Mouse (Mus musculus): ENCODE results near the gene Adgrf5.
"Not testable (repeated sequence)": the region's sequence is repeated elsewhere in the genome, so short reads cannot be mapped to it uniquely, and the experiment has no call there.

The Adgrf5 gene

DNA sequence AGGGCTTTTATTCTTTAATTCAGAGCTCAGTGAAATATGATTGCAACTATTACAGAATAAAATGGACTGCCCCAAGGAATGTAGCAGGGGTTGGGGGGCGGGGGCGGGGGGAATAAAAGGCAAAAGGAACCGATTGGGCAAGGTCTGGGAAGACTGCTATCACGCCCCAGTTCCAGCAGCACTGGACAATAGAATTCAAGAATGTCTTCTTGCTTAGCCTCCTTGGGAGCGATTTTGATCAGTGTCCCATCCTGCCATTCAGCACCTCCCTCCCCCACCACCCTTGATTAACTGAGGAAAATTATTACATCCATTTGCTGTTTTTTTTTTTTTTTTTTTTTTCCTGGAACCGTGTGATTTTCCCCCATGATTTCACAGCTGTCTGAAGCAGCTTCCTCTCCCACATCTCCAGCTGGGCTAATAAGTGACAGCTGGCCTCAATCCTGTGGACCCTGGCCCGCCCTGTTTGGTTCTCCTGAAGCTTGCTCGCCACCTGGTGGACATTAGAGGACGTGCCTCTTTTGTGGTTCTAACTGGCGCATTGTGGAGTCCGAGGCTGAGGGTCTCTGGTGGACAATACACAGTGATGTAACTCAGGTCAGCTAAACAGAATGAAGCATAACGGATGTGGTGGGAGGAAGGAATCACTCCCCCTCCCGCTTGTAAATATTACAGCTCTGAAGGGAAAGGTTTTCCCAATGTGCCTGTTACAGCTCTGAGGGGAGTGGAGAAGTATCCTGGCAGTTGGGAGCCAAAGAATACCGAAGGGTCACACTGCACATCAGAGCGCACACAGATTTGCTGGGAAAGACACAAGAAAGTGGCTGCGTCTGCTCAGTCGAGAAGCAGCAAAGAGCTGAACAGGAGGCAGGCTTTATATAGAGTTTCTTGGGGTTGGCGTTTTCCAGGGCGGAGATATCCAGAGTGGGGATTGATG, 100.3 kb downstream of the Adgrf5 start:
- DNase-seq (ENCODE audit: low read depth) = peak; percentile 80

GRCm38 (mm10) chr17:43470039-43470438, 109.8 kb downstream of the Adgrf5 start:
- DNase-seq (ENCODE audit: low read depth) = no peak

GRCm38 (mm10) chr17:43472558-43472957, 112.3 kb downstream of the Adgrf5 start:
- DNase-seq (ENCODE audit: low read depth) = no peak

DNA sequence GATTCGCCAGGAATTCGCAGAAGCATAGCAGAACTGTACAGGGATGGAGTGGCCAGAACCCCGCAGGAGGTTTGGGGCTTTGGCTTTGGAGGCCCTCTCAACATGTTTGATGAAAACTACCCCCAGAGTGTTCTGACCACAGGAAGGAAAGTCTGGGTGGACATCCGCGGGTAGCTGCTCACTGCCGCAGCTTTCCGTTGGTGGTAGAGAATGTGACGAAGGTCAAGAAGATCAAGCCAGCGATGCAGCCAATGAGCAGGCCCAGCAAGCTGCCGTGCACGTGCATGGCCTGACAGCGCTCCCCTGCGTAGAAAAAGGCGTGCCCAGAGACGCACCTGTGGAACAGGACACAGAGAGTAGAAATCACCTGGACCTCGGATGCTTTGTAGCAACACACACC, 114.5 kb downstream of the Adgrf5 start:
- DNase-seq (ENCODE audit: low read depth) = no peak

- DNase-seq (ENCODE audit: low read depth) = peak; percentile 52
Observed at GRCm38 (mm10) chr17:43477621-43478020, 117.4 kb downstream of the Adgrf5 start.

- no peak for DNase-seq (ENCODE audit: low read depth)
Observed at GRCm38 (mm10) chr17:43485982-43486381, 125.7 kb downstream of the Adgrf5 start.

- no peak for DNase-seq (ENCODE audit: low read depth)
Observed at GRCm38 (mm10) chr17:43488439-43489151, 128.3 kb downstream of the Adgrf5 start.

GRCm38 (mm10) chr17:43490371-43490770, 130.1 kb downstream of the Adgrf5 start:
- DNase-seq (ENCODE audit: low read depth) = not testable (repeated sequence)

DNA sequence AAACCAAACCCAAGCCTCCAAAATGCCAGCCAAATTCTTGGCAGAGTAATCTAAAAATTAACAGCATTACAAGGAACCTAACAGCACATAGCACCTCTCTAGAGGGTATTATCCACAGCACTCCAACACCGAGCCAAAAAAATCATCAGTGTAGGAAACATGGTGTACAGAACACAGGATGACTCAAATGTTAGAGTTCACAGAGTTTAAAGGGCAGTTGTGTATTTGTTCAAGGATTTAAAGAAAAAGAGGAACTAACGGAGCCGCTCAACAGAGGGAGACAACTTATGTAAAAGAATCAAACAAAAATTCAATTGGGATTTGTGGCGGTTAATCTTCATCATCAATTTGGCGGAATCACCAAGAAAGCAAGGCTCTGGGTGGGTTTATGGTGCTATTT, 135.3 kb downstream of the Adgrf5 start:
- DNase-seq (ENCODE audit: low read depth) = no peak

DNA sequence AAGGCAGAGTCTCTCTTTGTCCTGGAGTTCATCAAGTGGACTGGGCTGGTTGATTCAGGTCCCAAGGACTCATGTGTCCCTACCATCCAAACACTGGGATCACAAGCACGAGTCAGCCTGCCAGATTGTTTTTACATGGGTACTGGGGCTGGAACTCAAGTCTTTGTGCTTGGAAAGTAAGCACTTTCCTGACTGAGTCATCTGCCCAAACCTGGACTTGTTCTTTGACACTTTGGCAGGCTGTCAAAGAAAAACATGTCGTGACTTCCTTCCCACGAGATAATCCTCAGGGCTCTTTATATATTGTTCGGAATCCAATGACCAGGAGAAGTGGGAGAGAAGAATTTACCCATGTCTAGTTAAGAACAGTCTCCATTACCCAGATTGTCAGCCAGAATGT, 137.3 kb downstream of the Adgrf5 start:
- no peak for DNase-seq (ENCODE audit: low read depth)

GRCm38 (mm10) chr17:43500513-43500912, 140.3 kb downstream of the Adgrf5 start:
- DNase-seq (ENCODE audit: low read depth) = no peak

DNA sequence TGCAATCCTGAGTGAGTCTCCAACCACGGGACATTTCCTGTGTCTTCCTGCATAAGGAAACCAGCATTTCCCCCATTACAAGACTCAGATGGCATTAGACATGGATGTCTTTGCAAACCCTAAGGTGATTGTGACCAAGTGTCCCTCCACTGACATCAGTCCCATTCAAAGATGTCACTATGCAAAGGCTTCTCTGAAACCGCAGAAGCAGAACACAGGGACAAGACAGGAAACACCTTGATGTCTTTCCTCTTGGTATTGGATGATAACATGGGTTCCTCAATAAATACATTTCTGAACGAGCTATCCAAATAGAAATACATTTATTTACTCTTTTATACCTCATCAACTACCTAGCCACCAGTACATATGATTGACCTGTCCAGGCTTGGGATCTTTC, 141.0 kb downstream of the Adgrf5 start:
- DNase-seq (ENCODE audit: low read depth) = no peak

DNA sequence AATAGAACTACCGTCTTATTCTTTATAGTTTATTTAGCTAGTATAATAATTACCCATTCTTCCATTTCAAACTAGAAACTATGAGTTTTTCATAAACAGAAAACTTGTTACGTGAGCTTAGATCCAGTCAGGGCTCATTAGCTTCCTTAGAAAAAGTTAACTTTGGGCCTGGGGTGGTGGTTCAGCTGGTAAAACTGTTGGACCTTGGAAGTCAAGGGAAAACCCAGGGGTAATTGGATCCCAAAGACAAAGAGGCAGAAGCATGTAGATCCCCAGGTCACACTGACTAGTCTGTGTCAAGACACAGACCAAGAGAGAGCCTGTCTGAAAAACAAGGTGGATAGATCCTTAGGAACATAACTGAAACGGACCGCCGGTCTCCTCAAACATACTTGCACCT, 141.4 kb downstream of the Adgrf5 start:
- no peak for DNase-seq (ENCODE audit: low read depth)

GRCm38 (mm10) chr17:43502592-43502991, 142.3 kb downstream of the Adgrf5 start, which contains the start of gene Mep1a:
Gene Mep1a, minus strand, starts transcription at chr17:43502812.
- DNase-seq (ENCODE audit: low read depth) = no peak

DNA sequence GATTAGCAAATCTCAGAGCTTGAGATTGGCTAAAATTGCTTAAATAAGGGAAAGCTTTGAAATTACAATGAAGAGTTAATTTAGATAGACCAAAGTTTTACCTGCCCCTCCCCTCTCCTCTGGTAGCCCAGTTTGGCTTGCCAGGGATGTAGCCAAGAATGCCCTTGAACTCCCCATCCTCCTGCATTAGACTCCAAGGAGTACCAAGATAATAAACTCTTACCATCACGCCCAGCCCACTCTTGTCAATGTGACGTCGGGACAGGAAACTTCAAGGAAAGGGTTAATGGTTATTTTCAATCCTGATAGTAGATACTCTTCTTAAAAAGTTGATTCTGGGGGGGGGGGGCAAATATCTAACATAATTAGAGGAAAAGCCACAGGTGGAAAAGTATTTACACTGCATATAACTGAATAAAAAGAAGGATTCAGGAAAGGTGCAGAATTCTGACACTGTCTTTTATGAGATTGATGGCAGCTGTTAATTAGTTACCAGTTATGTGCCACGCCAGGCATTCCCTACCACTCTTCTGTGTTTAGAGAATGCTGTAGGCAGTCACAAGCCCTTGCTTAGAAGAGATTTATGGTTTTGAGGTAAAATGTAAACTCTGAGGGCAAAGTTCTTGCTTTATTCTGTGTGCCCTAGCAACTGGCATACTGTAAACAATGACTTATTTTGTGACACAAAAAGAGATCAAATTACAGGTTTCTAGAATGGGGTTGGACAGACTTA, 143.8 kb downstream of the Adgrf5 start:
- DNase-seq (ENCODE audit: low read depth) = no peak

DNA sequence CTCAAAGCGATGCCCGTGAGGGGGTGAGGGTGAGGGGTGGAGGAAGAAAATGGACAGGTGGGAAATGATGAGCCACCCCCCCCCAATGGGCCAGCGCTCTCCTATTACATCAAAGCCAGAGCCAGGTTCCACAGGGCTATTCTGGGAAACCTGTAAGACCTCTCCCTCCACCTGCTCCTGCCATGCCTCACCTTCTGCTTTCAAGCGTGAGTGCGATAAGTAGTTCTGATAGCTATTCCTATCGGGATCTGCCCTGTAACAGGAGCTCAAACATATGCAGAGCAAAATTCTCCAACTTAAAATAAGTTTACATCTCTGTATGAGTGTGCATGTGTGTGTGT, 144.3 kb downstream of the Adgrf5 start:
- no peak for DNase-seq (ENCODE audit: low read depth)

All from NIH3T3 (cell line).